34 mouse cellular contexts compared by ENCODE assay signal in genomic region chr7:135568550-135568949, GRCm38 (mm10). TPM values are rescaled to one million over a fixed set of nuclear protein-coding genes. Genes with fewer than 3 reads are reported as not detected.
"Had no signal": no experiment of that assay in that cellular context is flagged by ENCODE, and none has a peak within 500 bp of the region (broad histone marks: within the 10 kb centered on the region; RNA-seq: fewer than 3 reads in every experiment).

No protein-coding gene starts in this region.

- H3K4me2 ChIP-seq: heart, embryonic 12.5 days; hindbrain, embryonic 12.5 days; hindbrain, embryonic 15.5 days; intestine, embryonic 15.5 days; limb, embryonic 12.5 days; liver, embryonic 11.5 days had no signal

- H3K27me3 ChIP-seq: hindbrain, embryonic 12.5 days; hindbrain, embryonic 15.5 days; intestine, embryonic 15.5 days; limb, embryonic 12.5 days had no signal

- H3K27ac ChIP-seq: heart, embryonic 10.5 days; hindbrain, embryonic 10.5 days; hindbrain, embryonic 12.5 days; hindbrain, embryonic 15.5 days; intestine, embryonic 15.5 days; left cerebral cortex, adult 2 months; limb, embryonic 10.5 days; limb, embryonic 12.5 days had no signal

- H3K9me3 ChIP-seq: heart, embryonic 10.5 days; hindbrain, embryonic 12.5 days; hindbrain, embryonic 15.5 days; intestine, embryonic 15.5 days; limb, embryonic 10.5 days had no signal

- H3K9ac ChIP-seq: heart, embryonic 12.5 days; hindbrain, embryonic 12.5 days; hindbrain, embryonic 15.5 days; intestine, embryonic 15.5 days; limb, embryonic 12.5 days had no signal

- DNase-seq: gastrocnemius, postnatal 25 days; heart, adult 18-20 months; heart, postnatal 10 days; heart, postnatal 4 days; kidney, adult 18-20 months; kidney, adult 8-10 months; kidney, postnatal 10 days; kidney, postnatal 25 days; kidney, postnatal 4 days; layer of hippocampus, adult 9-11 months; liver had no signal

- ATAC-seq: forebrain, embryonic 16.5 days; inflammation-experienced regulatory T-cells, adult 6 months; intestine, embryonic 15.5 days; intestine, postnatal 0 days had no signal

- H3K4me3 ChIP-seq: heart, embryonic 10.5 days; heart, embryonic 12.5 days; hindbrain, embryonic 10.5 days; hindbrain, embryonic 12.5 days; hindbrain, embryonic 15.5 days; intestine, embryonic 15.5 days; left cerebral cortex, adult 2 months; limb, embryonic 10.5 days; limb, embryonic 12.5 days had no signal

- H3K36me3 ChIP-seq: heart, embryonic 10.5 days; heart, embryonic 12.5 days; hindbrain, embryonic 10.5 days; hindbrain, embryonic 12.5 days; hindbrain, embryonic 15.5 days; intestine, embryonic 15.5 days; limb, embryonic 10.5 days; limb, embryonic 12.5 days had no signal

RNA-seq across cellular contexts. Expression of gene Clrn3, which starts 40.1 kb away (rescaled TPM):
- total RNA-seq: gastrocnemius, adult 8-10 months; gastrocnemius, postnatal 25 days; gastrocnemius, postnatal 4 days; granulocyte monocyte progenitor cell, adult 5-6 weeks; heart, adult 18-20 months; heart, postnatal 10 days; heart, postnatal 25 days; heart, postnatal 4 days; layer of hippocampus, adult 8-10 months; layer of hippocampus, postnatal 14 days; left cerebral cortex, adult 2 months; left cerebral cortex, postnatal 14 days; left cerebral cortex, postnatal 36 days had no signal
- polyA plus RNA-seq: forebrain, embryonic 16.5 days; frontal cortex, adult 2 months; heart, embryonic 10.5 days; heart, embryonic 12.5 days; heart, embryonic 14.5 days; hindbrain, embryonic 10.5 days; hindbrain, embryonic 12.5 days; hindbrain, embryonic 15.5 days; inflammation-experienced regulatory T-cells, adult 6 months; limb, embryonic 10.5 days; limb, embryonic 12.5 days had no signal
